Mouse (Mus musculus) intestine, embryonic 14.5 days (tissue): ENCODE measurements around the gene Sgcg. TPM values are rescaled to one million over a fixed set of nuclear protein-coding genes. Genes with fewer than 3 reads are reported as not detected.

ENCODE experiments used
- ATAC-seq: fragments of 200-750 bp; cut with Nextera tagmentation; replicated peaks from 2 replicates; pipeline ENCODE4 v1.8.0; 2017; ENCODE audit warnings: low read depth, moderate number of reproducible peaks, moderate TSS enrichment, moderate library complexity; ENCODE audit not compliant: low FRiP score, low TSS enrichment
- DNase-seq: peaks from one replicate; pipeline ENCODE4 v3.0.0-alpha.2; 2018; ENCODE audit warnings: low spot score
- H3K27ac ChIP-seq: fragments of 300-500 bp; sonication (generic); 2 replicates; pipeline ENCODE4 v1.5.1; 2014; ENCODE audit warnings: low read depth, mild to moderate bottlenecking, control low read depth
- H3K27me3 ChIP-seq: fragments of 300-500 bp; sonication (generic); replicated peaks from 2 replicates; pipeline ENCODE4 v1.6.1; 2014; ENCODE audit warnings: low read length, control low read depth; ENCODE audit not compliant: control insufficient read depth, insufficient read depth
- H3K36me3 ChIP-seq: fragments of 300-500 bp; sonication (generic); 2 replicates; pipeline ENCODE4 v1.6.1; 2014; ENCODE audit warnings: low read length, control low read depth; ENCODE audit not compliant: control insufficient read depth, insufficient read depth
- H3K4me1 ChIP-seq: fragments of 300-500 bp; sonication (generic); replicated peaks from 2 replicates; pipeline ENCODE4 v1.6.1; 2014; ENCODE audit warnings: low read length, control low read depth, mixed read lengths; ENCODE audit not compliant: control insufficient read depth, insufficient read depth
- H3K4me2 ChIP-seq: fragments of 300-500 bp; sonication (generic); 2 replicates; pipeline ENCODE4 v1.6.1; 2014; ENCODE audit warnings: low read length
- H3K4me3 ChIP-seq: fragments of 300-500 bp; sonication (generic); 2 replicates; pipeline ENCODE4 v1.5.1; 2014; ENCODE audit warnings: low read depth, low read length, control low read depth, mixed read lengths
- H3K9ac ChIP-seq: fragments of 300-500 bp; sonication (generic); 2 replicates; pipeline ENCODE4 v1.6.1; 2014; ENCODE audit warnings: mild to moderate bottlenecking, low read length
- H3K9me3 ChIP-seq: fragments of 300-500 bp; sonication (generic); 2 replicates; pipeline ENCODE4 v1.6.1; 2016; ENCODE audit warnings: low read length, control low read depth; ENCODE audit not compliant: control insufficient read depth
- WGBS: fragments of 180-500 bp; shearing (Covaris S2); extraction: QIAGEN DNeasy Blood & Tissue Kit; methylation state at CpG from one replicate; pipeline ENCODE4 v1.1.7; 2014; 5-methylcytosine and 5-hydroxymethylcytosine counted together
- polyA plus RNA-seq: library from polyadenylated mRNA; unstranded; fragments of >200 nt; fragmentation: Nextera tagmentation; extraction: Ambion mirVana; gene quantifications from 2 replicates; pipeline ENCODE4 v1.2.1, GENCODE M21; 2014

The Sgcg gene
- polyA plus RNA-seq, 1 experiment from 2014 or later: 0.14 TPM

DNA sequence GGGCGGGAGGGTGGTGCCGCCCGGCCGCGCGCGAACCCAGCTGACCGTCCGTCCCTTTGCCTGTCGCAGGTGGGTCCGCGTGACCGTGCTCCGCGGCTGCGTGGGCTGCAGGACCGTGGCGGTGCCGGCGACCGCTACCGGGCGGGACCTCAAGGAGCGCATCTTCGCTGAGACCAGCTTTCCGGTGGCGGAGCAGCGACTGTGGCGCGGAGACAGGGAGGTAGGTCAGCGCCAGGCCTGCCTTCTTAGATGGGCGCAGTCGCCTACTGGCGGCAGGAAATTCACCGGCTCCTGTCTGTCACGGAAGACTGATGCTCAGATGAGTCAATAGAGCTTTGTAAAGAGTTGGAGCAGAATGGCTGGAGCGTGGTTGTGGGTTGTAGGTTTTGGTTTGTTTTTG lies 85.1 kb downstream of the Sgcg start:
- peaks cover 7% of the 10 kb centered on the region; the same call in 1 of the 2 replicates for H3K4me1 ChIP-seq
- peak overlapping the region; percentile 72 for H3K4me2 ChIP-seq
- ATAC-seq: peak; percentile 48; the same call in 1 of the 2 replicates
- peak overlapping the region; percentile 84 for H3K27ac ChIP-seq
- no peaks in the 10 kb centered on the region for H3K9me3 ChIP-seq
- peak overlapping the region; percentile 67 for H3K4me3 ChIP-seq
- no peaks in the 10 kb centered on the region for H3K36me3 ChIP-seq
- H3K27me3 ChIP-seq: peaks cover 4% of the 10 kb centered on the region; the same call in 1 of the 2 replicates
- WGBS: under 1% methylated on average over 33 of the region's 37 CpGs
- DNase-seq: no peak
- H3K9ac ChIP-seq: peak overlapping the region; percentile 72

GRCm38 (mm10) chr14:61172548-61173158 lies 85.6 kb downstream of the Sgcg start:
- under 1% methylated on average over 52 of the region's 52 CpGs for WGBS
- DNase-seq (peak; percentile 99), ATAC-seq (peak; percentile 99)
- H3K9ac ChIP-seq: peak overlapping the region; percentile 72
- no peaks in the 10 kb centered on the region for H3K9me3 ChIP-seq
- H3K4me3 ChIP-seq: peak overlapping the region; percentile 67
- H3K36me3 ChIP-seq: no peaks in the 10 kb centered on the region
- peaks cover 7% of the 10 kb centered on the region; the same call in 1 of the 2 replicates for H3K4me1 ChIP-seq
- H3K27me3 ChIP-seq: peaks cover 4% of the 10 kb centered on the region; the same call in 1 of the 2 replicates
- peak overlapping the region; percentile 84 for H3K27ac ChIP-seq
- H3K4me2 ChIP-seq: peak overlapping the region; percentile 72

DNA sequence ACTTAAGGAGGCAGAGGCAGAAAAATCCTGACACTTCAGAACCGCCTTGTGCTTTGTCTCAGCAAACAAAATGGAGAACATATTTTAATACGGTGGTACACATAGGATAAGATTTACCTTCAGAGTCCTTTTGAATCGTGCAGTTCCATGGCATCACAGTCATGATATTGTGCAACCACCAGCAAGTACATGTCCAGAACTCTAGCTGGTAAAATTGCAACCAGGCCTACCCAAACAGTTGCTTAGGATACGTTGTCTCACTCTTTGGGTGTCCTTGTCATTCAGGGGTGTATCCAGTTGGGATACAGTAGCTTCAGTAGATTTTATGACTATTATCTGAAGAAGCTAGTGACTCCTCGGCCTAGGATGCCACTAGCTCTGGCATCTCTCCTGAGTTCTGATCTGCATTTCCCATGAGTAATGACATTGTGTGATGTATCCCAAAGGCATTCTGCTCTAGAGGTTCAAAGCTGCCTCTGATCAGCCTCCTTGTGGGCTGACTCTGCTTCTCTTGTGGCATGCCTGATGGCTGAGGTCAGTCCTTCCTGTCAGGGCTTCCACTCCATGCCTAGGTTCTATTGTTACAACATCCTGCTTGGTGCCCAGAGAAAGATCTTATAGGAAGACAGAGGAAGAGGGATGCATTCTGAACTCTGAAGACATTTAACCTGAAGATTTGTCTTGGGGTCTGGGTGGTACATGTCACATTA lies 86.9 kb downstream of the Sgcg start:
- H3K27me3 ChIP-seq: peaks cover 4% of the 10 kb centered on the region; the same call in 1 of the 2 replicates
- no peaks in the 10 kb centered on the region for H3K36me3 ChIP-seq
- no peak overlapping the region for H3K4me3 ChIP-seq
- H3K9me3 ChIP-seq: no peaks in the 10 kb centered on the region
- peaks cover 7% of the 10 kb centered on the region; the same call in 1 of the 2 replicates for H3K4me1 ChIP-seq
- H3K27ac ChIP-seq: no peak overlapping the region
- H3K9ac ChIP-seq: no peak overlapping the region
- H3K4me2 ChIP-seq: no peak overlapping the region
- no peak for ATAC-seq
- 84% methylated on average over 5 of the region's 5 CpGs for whole genome bisulfite sequencing
- no peak for DNase-seq

Other genes with a start within 250 kb of the Sgcg start
- 27.0 and 29.7 TPM in 2 replicates for gene Tnfrsf19, start 212.0 kb downstream of the Sgcg start, polyA plus RNA-seq
- 3.7 and 4.5 TPM in 2 replicates for gene Sacs, start 120.0 kb downstream of the Sgcg start, polyA plus RNA-seq
- 0.75 and 0.91 TPM in 2 replicates for gene Arl11, start 51.3 kb upstream of the Sgcg start, polyA plus RNA-seq
- gene Ebpl, start 101.9 kb upstream of the Sgcg start, polyA plus RNA-seq: 8.0 and 9.2 TPM in 2 replicates
- gene Kpna3, start 181.4 kb upstream of the Sgcg start, polyA plus RNA-seq: 56.6 and 64.0 TPM in 2 replicates